Mouse (Mus musculus) right cerebral cortex, adult 18-20 months (tissue): Measurements from ENCODE around the gene Ak5.
"Not testable (repeated sequence)": the region's sequence is repeated elsewhere in the genome, so short reads cannot be mapped to it uniquely, and the experiment has no call there.

Source experiments
- DNase-seq: peaks from one replicate; pipeline ENCODE4 v3.0.0; 2022; ENCODE audit warnings: mixed read lengths

The Ak5 gene

DNA sequence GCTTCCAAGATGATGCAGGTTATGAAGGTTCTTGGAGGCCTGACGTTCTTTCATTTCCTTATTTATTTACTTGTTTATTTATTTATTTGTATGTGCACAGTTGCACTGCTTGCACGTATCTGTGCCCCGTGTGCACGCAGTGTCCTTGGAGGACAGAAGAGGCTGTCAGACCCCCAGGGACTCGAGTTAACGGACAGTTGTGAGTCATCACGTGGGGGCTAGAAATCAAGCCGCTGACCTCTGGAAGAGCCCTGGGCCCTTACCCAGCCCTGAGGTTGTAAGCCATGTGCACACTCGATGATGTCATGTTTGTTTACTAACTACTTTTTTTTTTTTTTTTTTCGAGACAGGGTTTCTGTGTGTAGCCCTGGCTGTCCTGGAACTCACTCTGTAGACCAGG lies 197.8 kb downstream of the Ak5 start:
- no peak for DNase-seq

DNA sequence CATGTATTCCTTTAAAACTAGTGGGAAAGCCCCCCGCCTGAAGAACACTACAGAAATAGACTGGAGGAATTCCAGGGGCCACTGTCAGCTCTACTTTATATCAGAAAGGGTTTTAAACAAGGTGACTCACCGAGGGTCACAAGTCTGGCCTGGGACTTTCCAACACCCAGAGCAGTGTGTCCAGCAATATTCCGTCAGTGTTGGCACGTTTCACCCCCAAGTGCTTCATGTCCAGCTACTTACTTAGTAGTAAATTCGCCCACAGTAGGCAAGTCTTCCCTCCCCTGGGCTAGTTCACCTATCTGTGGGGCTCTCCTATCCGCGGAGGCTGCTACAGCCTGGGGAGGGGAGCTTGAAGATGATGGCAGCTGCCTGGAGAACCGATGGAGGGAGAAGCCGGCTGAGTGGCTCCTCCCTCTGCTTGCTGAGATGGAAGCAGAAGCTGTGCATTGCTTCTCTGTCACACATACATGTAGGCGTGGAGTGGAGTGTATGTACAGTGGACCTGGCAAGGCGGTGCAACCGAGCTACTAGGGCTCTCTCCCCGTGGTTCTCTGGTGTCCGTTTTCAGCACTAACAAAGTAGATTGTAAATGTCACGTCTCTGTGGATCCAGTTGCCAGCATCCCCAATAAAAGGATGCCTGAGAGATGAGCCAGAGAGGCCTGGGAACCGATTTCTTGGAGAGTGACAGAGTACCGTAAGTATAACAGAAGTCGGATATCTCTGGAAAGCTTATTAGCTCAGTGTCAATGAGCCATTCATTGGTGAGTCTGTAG lies 198.5 kb downstream of the Ak5 start:
- no peak for DNase-seq

DNA sequence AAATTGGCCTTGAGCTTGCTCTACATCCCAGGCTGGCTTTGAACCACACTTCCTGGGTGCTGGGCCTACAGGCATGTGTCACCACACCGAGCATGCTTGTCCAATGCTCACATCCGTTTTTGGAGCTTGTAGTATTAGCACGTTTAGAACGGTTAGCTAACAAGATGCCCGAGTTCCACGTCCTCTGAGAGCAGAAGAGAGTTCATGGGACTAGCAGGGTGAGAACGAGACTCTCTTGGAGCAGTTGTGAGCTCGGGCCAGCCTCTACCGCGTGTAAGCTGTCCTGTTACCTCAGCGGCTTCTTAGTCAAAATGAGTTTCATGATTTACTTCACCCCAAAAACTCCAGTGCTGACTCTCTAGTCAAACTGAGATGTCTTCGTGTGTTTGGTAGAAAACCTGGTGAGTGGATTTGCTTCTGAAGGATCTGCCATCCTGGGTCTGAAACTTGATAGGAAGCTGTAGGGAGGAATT lies 199.6 kb downstream of the Ak5 start:
- DNase-seq: no peak

DNA sequence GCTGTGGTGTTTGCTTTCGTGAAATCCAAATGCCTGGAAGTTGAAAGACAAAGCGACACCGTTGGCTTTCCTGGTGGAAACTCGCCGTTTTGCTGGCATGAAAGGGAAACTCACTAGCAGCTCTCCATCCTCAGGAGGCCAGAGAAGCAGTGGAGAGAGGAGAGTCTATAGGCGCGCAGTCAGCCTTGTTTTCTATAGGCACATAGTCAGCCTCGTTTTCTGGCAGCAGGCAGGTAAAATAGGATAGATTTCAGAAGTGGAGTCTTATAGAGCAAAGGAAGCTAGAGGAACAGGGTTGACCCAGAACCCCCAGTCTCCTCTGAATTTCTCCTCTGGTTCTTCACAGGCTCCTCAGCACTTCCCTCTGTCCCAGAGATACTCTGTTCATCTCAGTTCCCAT lies 200.1 kb downstream of the Ak5 start:
- DNase-seq: no peak

DNA sequence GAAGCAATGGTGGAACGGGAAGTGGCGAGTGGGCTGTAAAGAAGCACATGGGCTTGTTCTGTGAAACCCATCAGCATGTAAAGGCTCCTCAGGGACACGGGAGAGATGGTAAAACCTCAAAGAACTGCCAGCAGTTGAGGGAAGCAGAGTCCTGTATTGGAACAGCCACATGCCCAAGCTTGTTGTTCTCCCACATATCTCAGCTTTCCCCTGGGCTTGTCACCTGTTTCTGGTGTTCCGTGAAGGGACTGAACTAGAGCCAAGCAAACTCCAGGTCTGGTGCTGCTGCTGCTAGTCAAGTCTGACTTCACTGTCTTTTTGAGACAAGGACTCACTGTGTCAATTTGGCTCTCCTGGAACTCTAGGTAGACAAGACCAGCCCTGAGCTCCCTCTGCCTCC lies 200.8 kb downstream of the Ak5 start:
- DNase-seq: no peak

DNA sequence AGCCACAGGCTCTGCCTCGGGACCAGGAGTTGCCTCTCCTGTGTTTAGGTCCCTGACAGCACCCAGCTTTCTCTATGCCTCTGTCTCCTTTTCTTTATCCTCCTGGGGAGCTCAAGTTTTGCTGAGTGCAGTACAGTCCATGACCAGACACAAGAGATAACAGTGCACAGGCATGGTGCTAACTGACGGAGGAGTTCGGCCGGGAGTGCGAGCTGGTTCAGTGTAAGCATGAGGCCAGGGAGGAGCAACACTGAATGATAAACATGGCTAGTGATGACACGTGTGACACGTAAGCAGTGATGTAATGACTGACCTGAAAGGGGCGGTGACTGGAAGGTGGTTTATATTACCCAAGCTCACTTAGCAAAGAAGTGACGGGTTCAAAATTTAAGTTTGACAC lies 201.3 kb downstream of the Ak5 start:
- no peak for DNase-seq

DNA sequence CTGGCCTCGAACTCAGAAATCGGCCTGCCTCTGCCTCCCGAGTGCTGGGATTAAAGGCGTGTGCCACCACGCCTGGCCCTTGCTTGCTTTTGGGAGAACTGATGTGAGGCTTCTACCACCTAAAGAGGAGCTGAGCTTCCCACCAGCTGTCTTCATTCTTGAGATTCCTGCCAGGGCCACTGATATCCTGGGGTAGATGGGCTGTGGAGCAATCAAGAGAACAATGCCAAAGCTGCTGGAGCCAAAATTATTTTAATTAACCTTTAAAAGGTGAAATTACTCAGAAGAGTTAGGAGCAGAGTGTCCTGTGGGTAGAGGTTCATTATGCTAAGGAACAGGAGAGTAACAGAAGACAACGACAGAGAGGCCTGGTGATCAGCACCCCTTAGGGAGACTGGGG lies 202.8 kb downstream of the Ak5 start:
- DNase-seq: no peak

DNA sequence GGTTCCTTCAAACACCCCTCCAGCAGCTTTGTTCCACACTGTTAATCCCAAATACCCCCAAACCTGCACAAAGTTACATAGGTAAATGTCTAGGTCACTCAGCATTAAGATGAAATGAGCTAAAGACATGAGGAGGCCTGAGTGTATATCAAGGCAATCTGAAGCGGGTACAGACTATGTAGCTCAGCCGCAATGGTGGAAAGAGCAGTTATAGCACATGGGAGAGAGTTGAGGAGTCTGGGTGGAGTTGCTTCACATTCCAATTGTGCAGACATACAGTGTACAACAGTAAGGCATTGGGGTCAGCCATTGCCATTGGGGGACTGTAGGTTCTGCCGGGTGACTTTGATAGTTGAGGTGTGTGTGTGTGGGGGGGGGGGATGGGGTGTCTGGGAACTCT lies 203.7 kb downstream of the Ak5 start:
- DNase-seq: no peak

DNA sequence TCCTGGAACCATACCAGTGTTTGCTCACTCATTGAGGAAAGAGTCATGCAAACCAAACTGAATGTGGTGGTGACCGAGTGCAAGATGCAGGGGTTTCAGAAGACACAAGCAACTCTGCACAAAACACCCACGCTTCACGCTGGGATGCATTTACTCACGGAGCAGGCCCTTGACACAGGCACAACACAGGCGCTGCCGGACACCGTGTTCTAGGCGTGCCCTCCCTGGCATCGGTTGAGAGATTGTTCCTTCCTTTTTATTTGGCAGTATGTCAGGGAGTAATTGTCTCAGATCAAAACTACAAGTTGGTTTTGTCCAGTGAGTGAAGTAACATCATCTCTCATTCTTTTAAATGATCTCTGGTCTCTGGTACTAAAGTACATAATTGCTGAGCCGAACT lies 205.3 kb downstream of the Ak5 start:
- no peak for DNase-seq

DNA sequence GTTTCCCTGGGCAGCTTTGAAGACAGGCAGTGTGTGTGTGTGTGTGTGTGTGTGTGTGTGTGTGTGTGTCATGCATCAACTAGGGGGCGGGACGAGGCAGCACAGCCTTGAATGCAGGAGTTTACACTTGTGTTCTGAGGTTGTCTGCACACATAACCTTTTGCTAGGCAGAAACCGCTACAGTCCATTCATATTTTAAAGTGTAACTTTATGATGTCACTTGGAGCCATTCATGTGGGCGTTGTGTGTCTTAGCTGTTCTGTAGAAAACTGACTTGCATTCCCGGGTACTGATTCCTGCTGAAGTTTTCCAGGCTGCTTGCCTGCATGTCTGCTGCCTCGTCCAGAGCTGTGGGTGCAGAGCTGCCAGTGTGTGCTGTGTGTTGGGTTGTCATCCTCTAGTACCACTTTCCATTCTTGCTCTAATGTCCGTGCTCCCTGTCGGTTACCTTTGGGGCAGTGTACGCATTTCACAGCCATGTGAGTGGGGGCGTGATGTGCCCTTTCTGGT lies 206.1 kb downstream of the Ak5 start:
- DNase-seq: peak; percentile 45

DNA sequence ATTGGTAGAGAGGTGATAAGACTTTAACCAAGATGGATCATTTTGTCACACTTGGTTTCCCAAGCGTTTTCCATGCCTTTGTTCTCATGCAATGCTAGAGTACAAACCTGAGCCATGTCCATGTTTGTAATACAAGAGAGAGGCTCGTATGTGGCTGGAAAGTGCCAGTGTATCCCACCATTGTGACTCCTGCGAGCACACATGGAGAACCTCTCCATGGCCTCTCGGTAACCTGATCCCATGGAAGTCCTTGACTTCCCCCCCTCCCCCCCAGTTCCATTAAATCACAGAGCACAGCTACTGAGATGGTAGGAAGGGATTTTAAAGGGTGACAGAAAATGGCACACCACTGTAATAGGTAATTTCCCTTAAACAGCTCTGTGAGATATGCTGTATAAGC lies 207.4 kb downstream of the Ak5 start:
- DNase-seq: no peak

DNA sequence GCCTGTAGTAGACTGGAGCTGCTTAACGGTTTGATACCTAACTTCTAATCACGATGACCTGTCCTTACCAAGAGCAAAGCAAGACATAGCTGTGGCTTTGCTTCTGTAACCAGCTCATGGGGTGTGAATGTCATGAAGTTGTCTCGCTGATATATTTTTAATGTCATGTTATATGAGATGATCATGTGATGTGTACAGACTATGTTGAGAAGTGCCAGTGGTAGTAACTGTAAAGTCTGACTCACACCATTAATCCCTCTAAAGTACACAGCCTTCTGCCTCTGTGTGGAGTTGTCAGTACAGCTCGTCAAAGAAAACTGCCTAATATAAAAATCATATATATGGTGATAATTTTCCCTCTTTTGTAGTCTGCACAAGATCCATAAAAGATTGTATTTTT lies 209.3 kb downstream of the Ak5 start:
- DNase-seq: not testable (repeated sequence)

DNA sequence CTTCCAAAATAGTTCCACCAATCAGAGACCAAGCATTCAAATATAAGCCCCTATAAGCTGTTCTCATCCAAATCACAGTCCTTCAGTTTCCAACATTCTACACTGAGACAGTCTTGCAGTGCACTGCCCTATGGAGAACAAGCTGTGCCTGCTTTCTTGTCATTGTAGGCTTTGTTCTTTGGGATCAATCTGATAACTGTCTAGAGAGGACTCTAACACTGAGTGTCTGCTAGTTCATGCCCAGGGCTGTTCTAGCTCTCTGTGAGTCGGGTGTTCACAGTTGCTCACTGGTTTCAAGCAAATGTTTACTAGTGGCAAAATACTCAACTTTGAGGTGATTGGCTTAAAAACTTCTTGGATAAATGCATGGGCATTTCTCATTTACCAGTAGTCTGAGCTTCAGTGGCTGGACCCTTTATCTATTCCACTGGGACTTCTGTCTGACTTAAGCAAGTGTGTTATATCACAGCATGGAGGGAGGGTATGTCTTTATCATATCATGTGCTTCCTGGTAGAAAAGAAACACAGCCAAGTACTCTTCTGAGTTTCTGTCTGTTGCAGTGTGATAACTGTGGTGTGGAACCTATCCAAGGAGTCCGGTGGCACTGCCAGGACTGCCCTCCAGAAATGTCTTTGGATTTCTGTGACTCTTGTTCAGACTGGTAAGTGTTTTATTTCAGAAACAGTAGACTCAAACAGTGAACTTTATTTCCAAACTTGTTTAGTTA lies 210.7 kb downstream of the Ak5 start:
- no peak for DNase-seq

DNA sequence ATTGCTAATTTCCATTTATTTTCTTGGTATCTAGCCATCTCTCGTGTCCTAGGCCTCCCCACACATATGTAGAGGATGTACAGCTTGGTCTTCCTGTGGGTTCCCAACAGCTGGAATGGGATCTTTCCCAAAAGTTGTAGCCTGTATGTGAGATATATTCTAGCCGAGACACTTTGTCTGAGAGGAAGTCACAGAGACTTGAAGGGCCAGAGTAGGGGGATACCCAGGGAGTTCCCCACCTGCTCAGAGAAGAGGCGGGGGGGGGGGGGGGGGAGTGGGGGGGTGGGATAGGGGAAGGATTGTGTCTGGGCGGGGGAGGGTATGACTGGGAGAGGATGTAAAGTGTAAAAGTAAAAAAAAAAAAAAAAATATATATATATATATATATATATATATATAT lies 215.0 kb downstream of the Ak5 start:
- no peak for DNase-seq

DNA sequence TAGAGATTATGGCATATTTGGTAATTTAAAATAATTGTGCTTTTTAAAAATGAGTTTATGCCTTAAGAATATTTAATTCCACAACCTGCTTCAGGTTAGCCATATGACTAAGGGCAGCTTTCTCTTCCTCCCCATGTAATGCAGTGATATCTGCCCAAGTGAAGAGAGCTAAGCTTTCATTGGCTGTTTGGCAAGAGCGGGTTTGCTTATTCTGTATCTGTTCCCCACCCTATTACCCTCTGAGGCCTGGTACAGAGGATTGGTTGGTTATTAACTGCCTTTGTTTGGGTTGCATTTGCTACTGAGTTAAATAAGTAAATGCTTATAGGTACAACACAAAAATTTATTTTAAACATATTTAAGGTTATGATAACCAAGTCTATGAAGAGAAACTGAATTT lies 221.2 kb downstream of the Ak5 start:
- no peak for DNase-seq

DNA sequence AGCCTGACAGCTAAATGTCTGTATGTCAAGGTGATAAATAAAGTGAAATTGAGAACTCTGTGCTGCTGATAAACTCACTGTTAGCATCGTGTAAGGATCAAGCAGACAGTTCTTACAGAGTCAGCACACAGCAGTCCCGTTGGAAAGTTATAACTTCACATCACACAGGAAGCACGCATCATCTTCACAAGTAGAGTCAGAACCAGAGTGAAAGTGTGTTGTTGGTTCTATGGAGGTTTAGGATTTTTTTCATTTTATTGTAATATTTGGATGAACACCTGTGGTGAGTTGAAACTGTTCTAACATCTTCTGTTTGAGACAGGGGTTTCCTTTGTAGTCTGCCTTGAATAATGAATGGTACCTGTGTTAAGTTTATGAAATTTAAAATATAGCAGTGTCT lies 224.0 kb downstream of the Ak5 start:
- DNase-seq: no peak

DNA sequence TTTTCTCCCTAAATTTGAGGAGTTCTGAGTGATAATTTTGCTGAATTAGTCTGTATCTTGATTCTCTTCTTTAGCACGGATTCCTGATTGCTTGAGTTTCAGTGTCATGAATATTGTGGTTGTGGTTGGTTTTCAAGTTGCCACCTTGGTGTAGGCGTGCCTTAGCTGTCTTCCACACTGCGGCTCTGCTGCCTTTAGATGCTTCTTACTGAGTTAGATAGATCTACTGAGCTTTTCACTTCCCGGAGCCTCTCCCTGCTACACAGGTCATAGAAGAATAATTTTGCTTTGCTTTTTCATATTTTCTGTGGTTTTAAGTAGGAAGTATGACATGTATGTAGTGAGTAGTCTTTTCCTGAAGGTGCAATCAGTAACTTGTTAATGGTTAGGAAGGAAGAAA lies 225.4 kb downstream of the Ak5 start:
- DNase-seq: no peak

DNA sequence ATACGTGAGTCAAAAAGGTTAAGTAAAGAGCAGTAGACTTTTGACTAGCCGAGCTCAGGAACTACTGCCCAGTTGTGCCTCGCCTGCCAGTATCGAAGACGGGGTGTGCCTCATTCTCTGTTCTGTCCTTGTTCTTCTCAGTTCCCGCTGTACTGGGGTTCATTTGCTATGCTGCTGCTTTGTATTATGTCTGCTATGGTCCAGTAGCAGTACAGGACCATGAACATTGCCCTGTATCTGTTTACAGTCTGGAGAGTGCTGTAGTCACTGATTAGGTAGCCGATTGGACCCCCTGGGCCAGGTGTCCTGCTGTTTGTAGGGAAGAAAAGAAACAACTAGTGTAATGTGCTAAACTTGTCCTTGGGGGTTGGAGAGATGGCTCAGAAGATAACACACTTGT lies 230.1 kb downstream of the Ak5 start:
- no peak for DNase-seq

DNA sequence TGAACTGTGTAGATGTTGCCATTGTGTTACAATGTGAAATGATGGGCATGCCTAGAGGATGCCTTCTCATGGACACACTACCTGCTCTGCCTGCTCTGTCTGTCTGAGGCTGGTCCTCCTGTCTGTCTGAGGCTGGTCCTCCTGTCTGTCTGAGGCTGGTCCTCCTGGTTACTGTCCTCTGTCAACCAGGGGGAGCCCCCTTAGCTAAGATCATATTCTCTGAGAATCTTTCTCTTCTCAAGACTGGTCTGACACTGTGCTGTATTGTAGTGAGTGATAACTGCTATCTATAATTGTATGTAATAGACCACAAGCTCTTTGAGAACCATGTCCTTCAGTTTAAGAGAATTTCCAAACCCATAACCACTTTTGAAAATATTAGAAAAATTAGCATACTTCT lies 232.6 kb downstream of the Ak5 start:
- no peak for DNase-seq

DNA sequence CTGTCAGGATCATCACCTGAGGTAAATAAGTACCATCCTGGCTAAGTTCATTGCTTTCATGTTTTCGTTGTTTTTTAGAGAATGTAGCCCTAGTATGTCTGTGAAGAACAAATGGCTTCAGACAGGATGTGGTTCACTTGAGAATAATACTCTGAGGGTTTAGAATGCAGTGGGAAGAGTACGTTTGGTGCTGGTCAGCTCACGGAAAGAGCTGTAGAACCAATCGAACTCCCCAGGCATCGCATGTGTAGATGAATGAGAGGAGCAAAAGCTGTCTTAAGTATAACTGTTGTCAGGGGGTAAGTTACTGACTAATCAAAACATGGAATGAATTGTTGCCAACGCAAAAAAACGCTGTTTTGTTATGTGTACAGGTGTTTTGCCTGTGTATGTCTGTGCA lies 235.5 kb downstream of the Ak5 start:
- no peak for DNase-seq

DNA sequence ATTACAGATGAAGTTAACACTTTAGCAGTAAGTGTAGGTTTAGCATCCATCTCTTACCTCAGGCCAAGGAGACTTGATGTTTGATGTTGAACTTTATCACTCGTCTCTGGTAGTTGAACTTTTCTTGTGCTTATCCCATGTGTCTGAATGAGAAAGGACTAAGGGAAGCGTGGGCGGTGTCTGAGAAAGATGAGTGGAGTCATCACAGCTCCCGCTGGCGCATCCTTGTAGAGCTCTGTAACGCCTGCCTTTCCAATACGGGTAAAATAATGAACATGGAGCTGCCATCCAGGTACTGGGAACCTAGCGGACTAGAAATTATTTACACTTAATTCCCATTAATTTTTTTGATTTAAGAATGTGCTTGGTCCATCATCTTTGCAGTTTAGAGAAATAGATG lies 239.2 kb downstream of the Ak5 start:
- DNase-seq: peak; percentile 38
